Mouse (Mus musculus) testis, postnatal 10 days (tissue): ENCODE measurements around the gene Pfdn6.
"Not testable (repeated sequence)": the region's sequence is repeated elsewhere in the genome, so short reads cannot be mapped to it uniquely, and the experiment has no call there.

Source experiments
- DNase-seq: peaks from one replicate; pipeline ENCODE4 v3.0.0; 2021; ENCODE audit warnings: low spot score

The Pfdn6 gene

DNA sequence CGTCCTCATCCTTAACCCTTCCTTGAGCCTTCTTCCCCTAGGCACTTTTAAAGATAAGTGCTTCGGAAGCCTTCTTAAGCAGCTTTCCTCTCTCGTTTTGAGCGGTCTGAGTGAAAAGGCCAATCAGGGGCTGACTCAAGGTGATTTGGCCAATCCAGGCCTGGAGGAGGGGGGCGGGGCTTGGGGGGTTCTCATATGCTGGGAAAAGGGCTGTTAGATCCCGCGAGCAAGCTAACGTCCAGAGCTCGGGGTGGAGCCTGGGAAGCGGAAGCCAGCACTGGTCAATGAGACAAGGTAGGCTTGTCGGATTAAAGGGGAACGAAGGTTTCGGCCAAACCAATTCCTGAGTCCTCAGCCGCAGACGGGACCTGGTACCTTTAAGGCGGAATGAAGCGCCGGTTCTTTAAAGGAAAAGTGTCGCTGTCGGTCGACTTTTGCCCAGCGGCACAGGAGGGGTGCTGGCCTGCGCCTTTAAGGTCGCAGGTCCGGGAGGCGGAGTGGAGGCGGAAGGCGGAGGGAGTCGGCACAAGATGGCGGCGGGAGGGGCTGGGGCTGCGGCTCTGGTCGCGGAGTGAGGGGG, 24.4 kb downstream of the Pfdn6 start, which contains the start of the genes Tapbp and Zbtb22:
Gene Tapbp, plus strand, starts transcription at position 229 of the 580 bp plus-strand sequence.
Gene Zbtb22, plus strand, starts transcription at position 234 of the 580 bp plus-strand sequence.
- peak; percentile 97 for DNase-seq

DNA sequence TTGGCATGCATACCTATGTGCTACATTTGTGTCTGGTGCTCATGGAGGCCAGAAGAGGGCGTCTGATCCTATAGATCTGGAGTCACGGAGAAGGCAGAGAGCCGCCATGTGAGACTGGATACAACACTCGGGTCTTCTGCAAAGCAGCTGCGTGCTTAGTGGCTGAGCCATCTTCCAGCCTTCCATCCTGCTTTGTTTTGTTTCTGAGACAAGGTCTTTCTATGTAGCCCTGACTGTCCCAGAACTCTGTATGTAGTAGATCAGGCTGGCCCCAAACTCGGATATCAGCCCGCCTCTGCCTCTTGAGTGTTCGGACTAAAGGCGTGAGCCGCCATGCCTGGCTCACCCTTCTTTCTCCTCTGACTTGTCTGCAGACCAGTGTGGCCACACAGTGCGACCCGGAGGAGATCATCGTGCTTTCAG, 25.2 kb downstream of the Pfdn6 start:
- DNase-seq, result no peak

DNA sequence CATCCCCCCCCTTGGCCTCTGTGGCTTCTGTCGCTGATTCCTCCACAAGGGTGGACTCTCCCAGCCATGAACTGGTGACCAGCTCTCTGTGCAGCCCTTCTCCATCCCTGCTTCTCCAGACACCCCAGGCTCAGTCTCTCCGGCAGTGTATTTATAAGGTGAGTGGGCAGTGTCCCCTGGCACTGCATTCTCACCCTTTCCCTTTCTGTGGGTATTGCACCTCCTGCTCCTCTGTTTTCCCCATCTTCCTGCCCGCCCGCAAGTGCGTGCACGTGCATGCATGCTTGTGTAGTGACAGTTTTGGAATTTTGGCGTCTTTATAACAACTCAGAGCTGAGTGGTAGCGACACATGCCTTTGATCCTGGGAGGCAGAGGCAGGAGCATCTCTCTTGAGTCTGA, 26.2 kb downstream of the Pfdn6 start:
- DNase-seq, result no peak

DNA sequence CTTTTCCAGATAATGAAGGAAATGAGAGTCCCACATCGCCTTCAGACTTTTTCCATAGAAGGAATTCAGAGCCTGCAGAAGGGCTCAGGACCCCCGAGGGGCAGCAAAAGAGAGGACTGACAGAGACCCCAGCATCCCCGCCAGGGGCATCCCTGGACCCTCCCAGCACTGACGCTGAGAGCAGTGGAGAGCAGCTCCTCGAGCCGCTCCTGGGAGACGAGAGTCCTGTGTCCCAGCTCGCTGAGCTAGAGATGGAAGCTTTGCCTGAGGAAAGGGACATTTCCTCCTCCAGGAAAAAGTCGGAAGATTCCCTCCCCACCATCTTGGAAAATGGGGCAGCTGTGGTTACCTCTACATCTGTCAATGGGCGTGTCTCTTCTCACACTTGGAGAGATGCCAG, 26.9 kb downstream of the Pfdn6 start:
- DNase-seq, result no peak

DNA sequence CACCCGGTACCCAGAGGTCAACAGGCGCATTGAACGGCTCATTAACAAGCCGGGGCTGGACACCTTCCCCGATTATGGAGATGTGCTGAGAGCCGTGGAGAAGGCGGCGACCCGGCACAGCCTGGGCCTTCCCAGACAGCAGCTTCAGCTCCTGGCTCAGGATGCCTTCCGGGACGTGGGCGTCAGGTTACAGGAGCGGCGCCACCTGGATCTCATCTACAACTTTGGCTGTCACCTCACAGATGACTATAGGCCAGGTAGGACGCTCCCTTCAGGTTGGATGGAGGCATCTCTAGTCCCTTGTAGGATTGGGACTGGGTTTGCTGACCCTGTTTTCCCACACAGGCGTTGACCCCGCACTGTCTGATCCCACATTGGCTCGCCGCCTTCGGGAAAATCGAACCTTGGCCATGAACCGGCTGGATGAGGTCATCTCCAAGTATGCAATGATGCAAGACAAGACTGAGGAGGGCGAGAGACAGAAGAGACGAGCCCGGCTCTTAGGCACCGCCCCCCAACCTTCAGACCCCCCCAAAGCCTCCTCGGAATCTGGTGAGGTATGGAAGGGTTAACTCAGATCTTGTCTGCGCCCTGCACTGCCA, 28.2 kb downstream of the Pfdn6 start:
- DNase-seq, result no peak

DNA sequence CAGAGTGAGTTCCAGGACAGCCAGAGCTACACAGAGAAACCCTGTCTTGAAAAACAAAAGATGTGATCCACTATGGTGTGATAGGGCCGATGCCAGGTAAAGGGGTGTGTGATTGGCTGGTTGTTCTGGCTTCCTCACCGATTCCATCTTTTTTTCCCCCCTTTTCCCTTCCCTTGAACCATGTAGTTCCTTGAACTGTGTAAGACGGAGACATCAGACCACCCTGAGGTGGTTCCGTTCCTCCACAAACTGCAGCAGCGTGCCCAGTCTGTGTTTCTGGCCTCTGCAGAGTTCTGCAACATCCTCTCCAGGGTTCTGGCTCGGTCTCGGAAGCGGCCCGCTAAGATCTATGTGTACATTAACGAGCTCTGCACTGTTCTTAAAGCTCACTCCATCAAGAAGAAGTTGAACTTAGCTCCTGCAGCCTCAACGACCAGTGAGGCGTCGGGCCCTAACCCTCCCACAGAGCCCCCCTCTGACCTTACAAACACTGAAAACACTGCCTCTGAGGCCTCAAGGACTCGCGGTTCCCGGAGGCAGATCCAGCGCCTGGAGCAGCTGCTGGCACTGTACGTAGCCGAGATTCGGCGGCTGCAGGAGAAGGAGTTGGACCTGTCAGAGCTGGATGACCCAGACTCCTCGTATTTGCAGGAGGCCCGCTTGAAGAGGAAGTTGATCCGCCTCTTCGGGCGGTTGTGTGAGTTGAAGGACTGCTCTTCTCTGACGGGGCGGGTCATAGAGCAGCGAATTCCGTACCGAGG, 28.9 kb downstream of the Pfdn6 start:
- no peak for DNase-seq

DNA sequence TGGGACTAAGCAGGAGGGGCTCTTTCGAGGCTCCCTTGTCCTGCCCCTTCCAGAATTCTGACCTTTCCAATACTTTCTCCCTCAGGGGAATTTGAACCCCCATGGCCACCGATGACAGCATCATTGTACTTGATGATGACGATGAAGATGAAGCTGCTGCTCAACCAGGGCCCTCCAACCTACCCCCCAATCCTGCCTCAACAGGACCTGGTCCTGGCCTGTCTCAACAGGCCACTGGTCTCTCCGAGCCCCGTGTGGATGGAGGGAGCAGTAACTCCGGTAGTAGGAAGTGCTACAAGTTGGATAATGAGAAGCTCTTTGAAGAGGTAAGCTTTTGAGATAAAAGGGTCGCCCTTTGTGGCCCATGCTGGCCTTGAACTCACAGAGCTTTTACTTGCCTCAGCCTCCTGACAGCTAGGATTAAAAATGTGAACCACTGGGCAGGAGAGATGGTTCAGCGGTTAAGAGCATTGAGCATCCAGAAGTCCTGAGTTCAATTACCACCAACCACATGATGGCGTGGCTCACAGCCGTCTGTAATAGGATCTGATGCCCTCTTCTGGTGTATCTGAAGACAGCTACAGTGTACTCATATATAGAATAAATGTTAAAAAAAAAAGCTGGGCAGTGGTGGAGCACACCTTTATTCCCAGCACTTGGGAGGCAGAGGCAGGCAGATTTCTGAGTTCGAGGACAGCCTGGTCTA, 29.6 kb downstream of the Pfdn6 start:
- no peak for DNase-seq

DNA sequence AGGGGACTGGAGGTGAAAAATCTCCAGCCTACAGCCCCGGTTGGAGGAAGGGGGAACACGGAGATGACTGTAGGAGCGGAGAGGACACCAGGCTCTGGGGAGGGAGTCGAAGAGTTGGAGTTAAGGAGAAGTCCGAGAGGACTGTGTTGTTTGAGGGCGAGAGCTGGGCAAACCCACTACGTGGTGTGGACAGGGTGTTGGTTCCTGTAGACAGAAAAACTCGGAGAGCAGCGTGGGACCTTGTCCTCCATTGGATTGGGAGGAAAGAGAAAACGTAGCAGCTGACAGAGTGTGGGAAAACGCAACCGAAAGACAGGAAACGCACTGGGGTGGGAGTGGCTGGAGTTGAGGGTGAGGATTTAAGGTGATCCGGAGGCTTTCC, 30.3 kb downstream of the Pfdn6 start:
- DNase-seq, result no peak

DNA sequence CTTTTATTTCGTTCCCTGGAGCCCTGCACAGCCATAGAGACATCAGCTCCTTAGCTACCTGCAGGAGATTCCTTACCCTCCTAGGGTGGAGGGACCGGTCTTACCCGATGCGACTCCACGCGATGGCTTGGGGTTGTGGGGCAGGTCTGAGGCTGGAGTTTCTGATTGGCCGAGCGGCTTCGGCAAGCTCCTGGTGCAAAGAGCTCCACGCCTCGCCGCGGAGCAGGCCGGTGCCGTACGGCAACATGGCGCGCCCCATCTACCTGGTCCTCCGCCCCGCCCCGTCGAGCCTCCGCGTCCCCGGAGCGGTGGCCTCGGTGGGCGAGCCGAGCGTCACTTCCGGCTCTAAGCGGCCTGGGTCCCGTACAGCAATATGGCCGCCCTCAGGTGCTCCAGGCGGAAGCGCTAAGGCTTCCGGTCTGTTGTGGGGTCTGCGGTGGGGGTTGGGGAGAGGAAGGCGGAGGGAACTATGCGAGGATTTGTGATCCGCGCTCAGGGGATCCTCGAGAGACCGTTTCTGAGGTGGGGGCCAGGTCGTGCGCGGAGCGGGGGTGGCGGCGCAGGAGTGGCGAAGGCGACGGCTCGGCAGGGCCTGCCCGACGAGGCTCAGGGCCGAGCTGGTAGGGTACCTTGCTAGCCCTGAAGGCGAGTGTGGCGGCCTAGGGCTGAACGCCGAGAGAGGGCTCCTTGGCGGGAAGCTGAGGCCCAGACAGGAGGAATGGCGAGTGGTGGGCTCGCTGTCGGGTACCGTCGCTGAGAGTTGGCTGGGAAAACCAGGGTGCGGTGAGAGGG, 30.9 kb downstream of the Pfdn6 start, which contains the start of gene Daxx:
Gene Daxx, plus strand, starts transcription at position 338 of the 792 bp plus-strand sequence.
- peak; percentile 99 for DNase-seq

DNA sequence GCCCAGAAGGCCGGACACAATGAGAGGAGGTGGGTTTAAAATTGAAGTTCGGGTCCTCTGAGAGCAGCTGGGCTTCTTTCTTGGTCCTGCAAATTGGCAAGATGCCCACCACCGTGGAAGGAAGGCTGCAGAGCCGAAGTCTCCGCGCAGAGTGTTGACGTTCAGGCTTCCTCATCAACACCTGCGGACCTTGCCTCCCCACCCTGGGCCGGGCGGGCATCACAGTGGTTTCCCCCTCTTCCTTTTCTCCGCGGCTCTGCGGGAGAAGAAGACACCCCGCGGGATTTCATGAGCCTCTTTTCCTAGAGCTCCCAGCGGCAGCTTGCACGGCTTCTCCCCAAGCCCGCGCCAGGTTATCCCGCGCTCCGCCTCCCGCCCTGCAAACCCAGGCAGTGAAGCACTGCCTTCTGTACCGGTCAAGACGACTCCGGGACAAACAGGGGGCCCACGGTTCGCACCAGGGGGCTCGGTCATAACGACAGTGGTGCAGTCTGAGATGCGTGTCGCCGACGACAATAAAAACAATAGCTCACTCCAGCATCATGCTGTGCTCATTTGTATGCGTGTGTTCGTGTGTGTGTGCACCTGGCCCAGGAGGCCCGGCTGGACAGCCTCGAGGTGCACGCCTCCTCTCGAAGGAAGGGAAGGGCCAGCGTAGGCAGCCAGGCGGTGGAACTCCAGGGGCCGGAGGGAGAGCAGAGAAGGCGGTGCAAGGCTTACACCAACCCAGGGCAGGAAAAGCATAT, 31.6 kb downstream of the Pfdn6 start:
- DNase-seq, result peak; percentile 82

DNA sequence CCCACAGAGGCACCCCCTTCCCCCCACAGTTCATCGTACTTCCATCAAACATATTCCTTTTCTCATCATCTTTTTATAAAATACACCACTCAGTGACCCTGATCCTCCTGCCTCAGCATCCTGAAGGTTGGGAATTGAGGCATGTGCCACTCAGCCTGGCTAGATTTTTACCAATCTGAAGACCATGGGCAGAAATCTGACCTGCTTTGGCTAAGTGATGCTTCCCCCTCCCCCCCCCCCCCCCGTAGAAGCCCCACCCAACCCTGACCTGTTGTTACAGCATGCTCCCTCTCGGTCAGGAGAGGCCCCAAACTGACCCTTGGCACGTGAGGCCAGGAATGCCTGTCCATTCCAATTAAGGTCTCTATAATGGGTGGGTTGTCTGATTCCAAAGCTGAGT, 35.3 kb downstream of the Pfdn6 start, which contains the start of gene Platr17:
Gene Platr17, plus strand, starts transcription at position 301 of the 400 bp plus-strand sequence.
- DNase-seq, result not testable (repeated sequence)

DNA sequence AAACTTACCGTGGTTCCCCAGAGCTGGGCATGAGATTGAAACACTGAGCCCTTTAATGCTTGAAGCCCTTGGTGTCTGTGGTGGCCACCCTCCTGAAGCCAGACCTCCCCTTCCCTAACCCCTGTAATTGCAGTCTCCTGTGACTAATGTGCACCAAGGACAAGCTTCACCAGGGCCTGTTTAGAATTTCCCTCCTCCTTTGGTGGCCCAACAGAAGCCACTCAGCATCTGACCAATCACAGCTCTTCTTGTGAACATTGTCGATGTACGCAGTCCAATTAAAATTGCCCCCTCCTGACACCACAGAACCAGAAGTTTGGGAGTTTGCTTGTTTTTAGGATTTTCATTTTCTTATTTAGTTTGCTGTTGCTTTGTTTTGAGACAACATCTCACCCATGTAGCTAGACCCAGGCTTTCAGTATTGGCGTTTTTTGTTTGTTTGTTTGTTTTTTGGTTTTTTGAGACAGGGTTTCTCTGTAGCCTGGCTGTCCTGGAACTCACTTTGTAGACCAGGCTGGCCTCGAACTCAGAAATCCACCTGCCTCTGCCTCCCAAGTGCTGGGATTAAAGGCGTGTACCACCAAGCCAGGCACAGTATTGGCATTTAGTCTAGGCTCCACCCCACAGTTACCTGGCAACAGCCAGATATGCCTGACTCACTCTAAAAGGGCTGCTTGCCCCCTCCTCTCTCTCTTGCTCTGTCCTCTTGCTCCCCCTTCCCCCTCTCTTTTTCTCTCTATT, 36.1 kb downstream of the Pfdn6 start:
- not testable (repeated sequence) for DNase-seq

DNA sequence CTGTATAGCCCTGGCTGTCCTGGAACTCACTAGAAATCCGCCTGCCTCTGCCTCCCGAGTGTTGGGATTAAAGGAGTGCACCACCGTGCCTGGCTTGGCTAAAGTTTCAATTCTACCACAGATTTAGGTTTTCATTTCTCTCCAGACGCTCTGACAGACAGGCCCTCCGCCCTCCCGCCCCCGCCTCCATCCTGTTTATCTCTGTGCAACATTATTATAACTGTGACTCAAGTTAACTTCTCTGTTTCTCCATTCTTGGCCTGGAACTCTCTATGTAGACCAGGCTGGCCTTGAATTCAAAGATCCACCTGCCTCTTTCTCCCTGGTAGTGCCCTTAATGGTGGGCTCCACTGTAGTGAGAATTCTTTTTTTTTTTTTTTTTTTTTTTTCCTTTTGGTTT, 37.7 kb downstream of the Pfdn6 start:
- DNase-seq, result no peak

DNA sequence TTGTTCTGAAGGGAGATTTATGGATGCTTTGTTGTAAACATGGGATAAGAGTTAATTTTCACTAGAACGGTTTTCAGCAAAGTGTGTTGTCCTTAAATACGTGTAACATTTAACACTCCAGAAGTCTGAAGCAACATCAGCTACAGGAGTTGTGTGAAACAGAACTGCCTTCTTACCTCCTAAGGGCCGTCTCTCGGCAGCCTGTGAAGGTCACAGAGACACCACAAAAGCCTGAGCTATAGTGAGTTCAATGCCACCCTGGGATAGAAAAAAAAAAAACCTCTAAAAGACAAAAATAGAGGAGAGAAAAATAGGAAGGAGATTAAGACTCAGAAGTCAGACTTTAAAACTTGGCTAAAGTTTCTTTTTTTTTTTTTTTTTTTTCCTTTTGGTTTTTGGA, 38.1 kb downstream of the Pfdn6 start:
- no peak for DNase-seq

DNA sequence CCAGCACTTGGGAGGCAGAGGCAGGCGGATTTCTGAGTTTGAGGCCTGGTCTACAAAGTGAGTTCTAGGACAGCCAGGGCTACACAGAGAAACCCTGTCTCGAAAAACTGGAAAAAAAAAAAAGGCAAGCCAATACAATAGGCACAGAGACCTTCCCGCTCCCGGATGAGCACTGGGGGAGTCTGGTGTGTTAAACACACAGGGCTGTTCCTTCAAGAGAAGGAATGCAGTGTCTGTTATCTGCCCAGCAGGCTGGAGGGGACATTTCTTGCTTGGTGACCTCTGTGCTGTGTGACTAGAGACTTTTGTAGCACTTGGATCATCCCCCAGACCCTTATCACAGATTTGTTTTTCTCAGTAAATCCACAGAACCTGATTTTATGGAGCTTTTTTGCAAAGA, 38.5 kb downstream of the Pfdn6 start:
- DNase-seq, result no peak

DNA sequence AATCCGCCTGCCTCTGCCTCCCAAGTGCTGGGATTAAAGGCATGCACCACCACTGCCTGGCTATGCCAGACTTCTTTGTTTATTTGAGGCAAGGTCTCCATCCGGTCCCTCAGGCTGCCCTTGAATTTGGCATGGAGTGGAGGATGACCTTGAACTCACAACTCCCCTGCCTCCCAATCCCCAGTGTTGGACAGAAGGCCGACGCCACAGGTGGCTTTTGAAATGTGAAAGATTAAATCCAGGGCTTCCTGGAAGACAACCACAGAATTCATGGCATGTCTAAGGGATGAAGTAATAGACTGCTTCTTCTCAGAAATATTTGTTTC, 39.2 kb downstream of the Pfdn6 start:
- DNase-seq, result no peak

DNA sequence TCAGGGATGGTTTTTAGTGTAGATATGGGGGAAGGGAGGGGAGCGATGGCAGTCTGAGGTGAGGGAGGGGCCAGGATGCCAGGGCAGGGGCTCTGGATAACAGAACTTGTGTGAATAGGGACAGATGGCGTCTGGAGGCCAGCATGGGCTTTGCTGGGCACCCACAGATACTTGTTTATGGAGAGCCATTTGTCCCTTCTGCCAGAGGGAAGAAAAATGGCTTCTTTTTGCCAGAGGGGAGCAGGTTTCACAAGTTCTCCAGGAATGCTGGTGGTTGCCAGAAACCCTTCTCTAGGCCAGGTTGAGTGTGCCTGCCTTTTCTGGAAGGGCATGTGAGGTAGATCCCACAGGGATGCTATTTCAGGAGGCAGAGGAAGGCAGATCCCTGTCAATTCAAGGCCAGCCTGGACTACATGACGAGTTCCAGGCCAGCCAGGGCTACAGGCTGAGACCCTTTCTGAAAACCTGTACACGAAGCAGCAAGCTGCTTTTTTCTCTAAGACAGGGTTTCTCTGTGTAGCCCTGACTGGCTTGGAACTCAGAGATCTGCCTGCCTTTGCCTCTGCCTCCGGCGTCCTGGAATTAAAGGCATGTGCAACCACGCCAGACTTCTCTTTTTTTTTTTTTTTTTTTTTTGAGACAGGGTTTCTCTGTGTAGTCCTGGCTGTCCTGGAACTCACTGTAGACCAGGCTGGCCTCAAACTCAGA, 39.7 kb downstream of the Pfdn6 start:
- DNase-seq, result no peak

DNA sequence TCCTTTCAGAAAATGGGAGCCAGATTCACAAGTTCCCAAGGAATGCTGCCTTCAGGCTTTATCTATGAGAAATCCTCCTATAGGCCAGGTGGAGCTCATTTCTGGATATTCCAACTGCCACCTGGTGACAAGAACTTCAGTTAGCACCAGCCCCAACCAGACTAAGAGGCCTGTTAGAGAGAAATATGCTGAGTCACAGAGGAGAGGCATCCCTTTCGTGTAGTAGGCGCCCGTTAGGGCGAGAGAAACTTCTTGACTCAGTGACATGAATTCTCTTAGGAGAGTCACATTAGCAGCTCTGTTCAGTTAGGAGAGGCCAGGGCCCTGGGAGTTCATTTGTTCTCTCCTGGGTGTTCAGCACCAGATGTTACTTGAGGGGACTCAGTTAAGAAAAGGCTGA, 40.5 kb downstream of the Pfdn6 start:
- no peak for DNase-seq

DNA sequence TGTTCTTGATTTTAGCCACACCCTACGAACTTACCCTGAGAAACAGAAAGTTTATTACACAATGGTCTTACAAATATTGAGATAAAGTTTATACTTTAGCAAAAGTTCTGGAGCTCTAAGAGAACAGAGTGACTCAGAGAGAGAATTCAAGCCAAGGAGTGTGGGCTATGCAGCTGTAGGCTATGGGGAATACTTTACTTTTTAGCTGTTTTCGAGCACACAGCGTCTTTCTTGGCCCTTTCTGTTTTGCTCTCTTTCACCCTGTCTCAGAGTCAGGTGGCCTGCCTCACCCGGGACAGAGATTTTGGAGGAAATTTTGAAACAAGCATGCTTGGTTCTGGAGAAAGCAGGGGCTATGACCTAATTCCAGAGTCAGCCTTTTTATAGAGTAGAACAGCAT, 42.0 kb downstream of the Pfdn6 start:
- not testable (repeated sequence) for DNase-seq
